Mouse (Mus musculus) liver, postnatal 0 days (tissue): ENCODE measurements at regions not wholly inside any gene's neighbourhood (a gene's known extent, or its start where the extent isn't known, plus 50 kb on each side); places are given as distances from the start of the nearest gene placed in this dataset.

Source experiments
- CTCF ChIP-seq: sonication (generic); IDR thresholded peaks from 2 replicates; pipeline ENCODE4 v1.5.1; 2016; ENCODE audit warnings: antibody characterized with exemption, low read depth
- EP300 ChIP-seq: IDR thresholded peaks from 2 replicates; pipeline ENCODE4 v1.6.1; 2016; ENCODE audit warnings: antibody characterized with exemption, low read depth, mild to moderate bottlenecking

DNA sequence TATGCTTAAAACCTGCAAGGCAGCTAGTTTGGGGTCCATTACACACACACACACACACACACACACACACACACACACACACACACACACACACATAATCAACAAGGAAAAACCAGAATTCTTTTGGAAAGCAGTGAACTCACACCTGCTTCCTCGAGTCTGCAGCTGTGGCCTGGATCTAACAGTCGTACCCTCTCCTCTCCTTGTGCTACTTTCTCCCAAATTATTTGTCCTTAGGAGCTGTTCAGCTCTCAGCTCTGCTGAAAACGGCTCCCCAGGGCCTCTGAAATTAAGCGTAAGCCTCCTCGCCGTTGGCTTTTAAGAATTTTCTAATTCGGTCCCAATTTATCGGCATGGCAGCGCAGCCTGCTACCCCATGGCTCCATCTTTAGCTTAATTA, 243.9 kb downstream of the Cbln4 start:
- no peak for TF ChIP-seq EP300
- TF ChIP-seq CTCF, result no peak
